Mouse (Mus musculus): Measurements from ENCODE around the gene Rabep2.
A peak's percentile ranks its signal among the peaks of the same experiment; 100 is the strongest.

DNA sequence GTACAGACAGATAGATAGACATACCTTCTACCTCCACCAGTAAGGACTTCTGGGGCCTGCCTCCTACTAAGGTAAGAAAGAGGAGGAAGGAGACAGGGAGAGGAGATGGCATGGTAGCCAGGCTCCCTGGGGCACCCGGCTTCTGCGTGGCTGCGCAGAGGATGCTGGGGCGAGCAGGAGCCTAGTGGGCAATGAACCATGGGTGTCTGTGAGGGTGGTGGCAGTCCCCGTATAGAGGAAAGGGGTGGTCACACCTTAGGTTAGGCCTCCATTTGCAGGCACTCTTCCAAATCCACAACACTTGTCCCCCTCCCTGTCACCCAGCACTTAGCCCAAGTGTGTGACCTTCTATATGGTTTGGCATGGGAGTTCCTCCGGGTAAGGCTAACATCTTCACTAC is 13.8 kb upstream of the Rabep2 start, which contains the start of gene Cd19:
- TF ChIP-seq RAD21 (IDR thresholded peaks at IDR 0.05; ENCODE audit: low read depth, low read length) (no peak; the same call in 1 of the 2 replicates), EP300 (IDR thresholded peaks at IDR 0.05; ENCODE audit: low read length) (0 out of 2 replicates have a peak, but pooled peaks have one; percentile 13), NELFE (IDR thresholded peaks at IDR 0.05; ENCODE audit: low read depth, low read length) (peak; percentile 77), JUND (conservative IDR thresholded peaks at IDR 0.05; ENCODE audit: low read depth, low read length) (no peak), POLR2A (IDR thresholded peaks at IDR 0.05; ENCODE audit: low read depth, low read length) (peak; percentile 87), CHD1 (IDR thresholded peaks at IDR 0.05; ENCODE audit: low read depth, low read length) (peak; percentile 77; the same call in 1 of the 2 replicates)

All from CH12.LX (cell line).